Mouse (Mus musculus): Measurements from ENCODE around the gene Mettl27. TPM values are rescaled to one million over a fixed set of nuclear protein-coding genes. Genes with fewer than 3 reads are reported as not detected.

Mettl27 gene
- polyA plus RNA-seq, 1 experiment from 2014 or later, result 30.6 TPM

GRCm38 (mm10) chr5:134973081-134973480, 40.9 kb downstream of the Mettl27 start:
- Histone ChIP-seq H3K27ac (ENCODE audit: low read length) (peak overlapping the region; percentile 88), H3K4me3 (ENCODE audit: low read length) (no peak overlapping the region), H3K27me3 (ENCODE audit: control insufficient read depth, insufficient read depth, low read depth, low read length) (no peaks in the 10 kb centered on the region), H3K9me3 (ENCODE audit: control insufficient read depth, low read length) (no peaks in the 10 kb centered on the region), H3K36me3 (ENCODE audit: control insufficient read depth, insufficient read depth, low read length) (no peaks in the 10 kb centered on the region), H3K4me2 (ENCODE audit: low read depth, low read length) (no peak overlapping the region), H3K9ac (ENCODE audit: low read length) (no peak overlapping the region), H3K4me1 (replicated peaks; ENCODE audit: control insufficient read depth, insufficient read depth, low read length) (peaks cover 11% of the 10 kb centered on the region)
- ATAC-seq (ENCODE audit: low read depth), result no peak

- Histone ChIP-seq H3K36me3 (ENCODE audit: control insufficient read depth, insufficient read depth, low read length) (no peaks in the 10 kb centered on the region), H3K27ac (ENCODE audit: low read length) (peak overlapping the region; percentile 88), H3K4me1 (replicated peaks; ENCODE audit: control insufficient read depth, insufficient read depth, low read length) (peaks cover 10% of the 10 kb centered on the region), H3K9ac (ENCODE audit: low read length) (no peak overlapping the region), H3K9me3 (ENCODE audit: control insufficient read depth, low read length) (no peaks in the 10 kb centered on the region), H3K4me3 (ENCODE audit: low read length) (no peak overlapping the region), H3K4me2 (ENCODE audit: low read depth, low read length) (no peak overlapping the region), H3K27me3 (ENCODE audit: control insufficient read depth, insufficient read depth, low read depth, low read length) (no peaks in the 10 kb centered on the region)
- 67% methylated on average over 7 of the region's 7 CpGs for WGBS
- peak; percentile 41 for ATAC-seq (ENCODE audit: low read depth)
Observed at GRCm38 (mm10) chr5:134973526-134973925, 41.4 kb downstream of the Mettl27 start.

GRCm38 (mm10) chr5:134974294-134974693, 42.1 kb downstream of the Mettl27 start:
- Histone ChIP-seq H3K36me3 (ENCODE audit: control insufficient read depth, insufficient read depth, low read length) (no peaks in the 10 kb centered on the region), H3K4me3 (ENCODE audit: low read length) (no peak overlapping the region), H3K4me2 (ENCODE audit: low read depth, low read length) (0 out of 2 replicates have a peak overlapping the region, but pooled peaks have one; percentile 3), H3K27ac (ENCODE audit: low read length) (peak overlapping the region; percentile 88), H3K9me3 (ENCODE audit: control insufficient read depth, low read length) (no peaks in the 10 kb centered on the region), H3K4me1 (replicated peaks; ENCODE audit: control insufficient read depth, insufficient read depth, low read length) (peaks cover 9% of the 10 kb centered on the region), H3K9ac (ENCODE audit: low read length) (no peak overlapping the region), H3K27me3 (ENCODE audit: control insufficient read depth, insufficient read depth, low read depth, low read length) (no peaks in the 10 kb centered on the region)
- peak; percentile 80 for ATAC-seq (ENCODE audit: low read depth)
- 8% methylated on average over 7 of the region's 7 CpGs for WGBS

- H3K4me1 ChIP-seq (replicated peaks; ENCODE audit: control insufficient read depth, insufficient read depth, low read length), result peaks cover 9% of the 10 kb centered on the region
- 38% methylated on average over 2 of the region's 2 CpGs for WGBS
- no peak overlapping the region for H3K9ac ChIP-seq (ENCODE audit: low read length)
- H3K27me3 ChIP-seq (ENCODE audit: control insufficient read depth, insufficient read depth, low read depth, low read length), result no peaks in the 10 kb centered on the region
- H3K9me3 ChIP-seq (ENCODE audit: control insufficient read depth, low read length), result no peaks in the 10 kb centered on the region
- H3K36me3 ChIP-seq (ENCODE audit: control insufficient read depth, insufficient read depth, low read length), result no peaks in the 10 kb centered on the region
- ATAC-seq (ENCODE audit: low read depth), result no peak
- peak overlapping the region; percentile 88 for H3K27ac ChIP-seq (ENCODE audit: low read length)
- no peak overlapping the region for H3K4me3 ChIP-seq (ENCODE audit: low read length)
- H3K4me2 ChIP-seq (ENCODE audit: low read depth, low read length), result no peak overlapping the region
Observed at GRCm38 (mm10) chr5:134974921-134975320, 42.8 kb downstream of the Mettl27 start.

GRCm38 (mm10) chr5:134976164-134976563, 44.0 kb downstream of the Mettl27 start:
- no peak overlapping the region for H3K4me2 ChIP-seq (ENCODE audit: low read depth, low read length)
- no peaks in the 10 kb centered on the region for H3K36me3 ChIP-seq (ENCODE audit: control insufficient read depth, insufficient read depth, low read length)
- no peak overlapping the region for H3K4me3 ChIP-seq (ENCODE audit: low read length)
- WGBS, result 76% methylated on average over 2 of the region's 2 CpGs
- H3K4me1 ChIP-seq (replicated peaks; ENCODE audit: control insufficient read depth, insufficient read depth, low read length), result peaks cover 9% of the 10 kb centered on the region
- H3K9ac ChIP-seq (ENCODE audit: low read length), result no peak overlapping the region
- H3K27ac ChIP-seq (ENCODE audit: low read length), result no peak overlapping the region
- no peak for ATAC-seq (ENCODE audit: low read depth)
- no peaks in the 10 kb centered on the region for H3K9me3 ChIP-seq (ENCODE audit: control insufficient read depth, low read length)
- H3K27me3 ChIP-seq (ENCODE audit: control insufficient read depth, insufficient read depth, low read depth, low read length), result no peaks in the 10 kb centered on the region

GRCm38 (mm10) chr5:134976577-134977250, 44.5 kb downstream of the Mettl27 start:
- Histone ChIP-seq H3K9ac (ENCODE audit: low read length) (no peak overlapping the region), H3K9me3 (ENCODE audit: control insufficient read depth, low read length) (no peaks in the 10 kb centered on the region), H3K36me3 (ENCODE audit: control insufficient read depth, insufficient read depth, low read length) (no peaks in the 10 kb centered on the region), H3K4me3 (ENCODE audit: low read length) (no peak overlapping the region), H3K4me2 (ENCODE audit: low read depth, low read length) (no peak overlapping the region), H3K27ac (ENCODE audit: low read length) (no peak overlapping the region), H3K4me1 (replicated peaks; ENCODE audit: control insufficient read depth, insufficient read depth, low read length) (peaks cover 9% of the 10 kb centered on the region), H3K27me3 (ENCODE audit: control insufficient read depth, insufficient read depth, low read depth, low read length) (no peaks in the 10 kb centered on the region)
- ATAC-seq (ENCODE audit: low read depth), result no peak
- 79% methylated on average over 14 of the region's 14 CpGs for WGBS

GRCm38 (mm10) chr5:134977837-134978236, 45.7 kb downstream of the Mettl27 start:
- ATAC-seq (ENCODE audit: low read depth), result no peak
- peaks cover 6% of the 10 kb centered on the region for H3K4me1 ChIP-seq (replicated peaks; ENCODE audit: control insufficient read depth, insufficient read depth, low read length)
- no peaks in the 10 kb centered on the region for H3K27me3 ChIP-seq (ENCODE audit: control insufficient read depth, insufficient read depth, low read depth, low read length)
- no peak overlapping the region for H3K4me2 ChIP-seq (ENCODE audit: low read depth, low read length)
- 67% methylated on average over 4 of the region's 4 CpGs for WGBS
- H3K9me3 ChIP-seq (ENCODE audit: control insufficient read depth, low read length), result no peaks in the 10 kb centered on the region
- H3K36me3 ChIP-seq (ENCODE audit: control insufficient read depth, insufficient read depth, low read length), result no peaks in the 10 kb centered on the region
- no peak overlapping the region for H3K9ac ChIP-seq (ENCODE audit: low read length)
- no peak overlapping the region for H3K4me3 ChIP-seq (ENCODE audit: low read length)
- no peak overlapping the region for H3K27ac ChIP-seq (ENCODE audit: low read length)

- ATAC-seq (ENCODE audit: low read depth), result no peak
- no peak overlapping the region for H3K27ac ChIP-seq (ENCODE audit: low read length)
- 54% methylated on average over 10 of the region's 10 CpGs for WGBS
- no peak overlapping the region for H3K4me2 ChIP-seq (ENCODE audit: low read depth, low read length)
- H3K27me3 ChIP-seq (ENCODE audit: control insufficient read depth, insufficient read depth, low read depth, low read length), result peaks cover 16% of the 10 kb centered on the region
- no peaks in the 10 kb centered on the region for H3K9me3 ChIP-seq (ENCODE audit: control insufficient read depth, low read length)
- no peaks in the 10 kb centered on the region for H3K36me3 ChIP-seq (ENCODE audit: control insufficient read depth, insufficient read depth, low read length)
- H3K4me1 ChIP-seq (replicated peaks; ENCODE audit: control insufficient read depth, insufficient read depth, low read length), result peaks cover 12% of the 10 kb centered on the region
- H3K9ac ChIP-seq (ENCODE audit: low read length), result no peak overlapping the region
- H3K4me3 ChIP-seq (ENCODE audit: low read length), result no peak overlapping the region
Observed at GRCm38 (mm10) chr5:134981149-134981548, 49.0 kb downstream of the Mettl27 start.

- Histone ChIP-seq H3K27me3 (ENCODE audit: control insufficient read depth, insufficient read depth, low read depth, low read length) (peaks cover 35% of the 10 kb centered on the region), H3K4me1 (replicated peaks; ENCODE audit: control insufficient read depth, insufficient read depth, low read length) (peaks cover 12% of the 10 kb centered on the region), H3K27ac (ENCODE audit: low read length) (no peak overlapping the region), H3K4me3 (ENCODE audit: low read length) (no peak overlapping the region), H3K4me2 (ENCODE audit: low read depth, low read length) (no peak overlapping the region), H3K9me3 (ENCODE audit: control insufficient read depth, low read length) (no peaks in the 10 kb centered on the region), H3K9ac (ENCODE audit: low read length) (no peak overlapping the region), H3K36me3 (ENCODE audit: control insufficient read depth, insufficient read depth, low read length) (no peaks in the 10 kb centered on the region)
- no peak for ATAC-seq (ENCODE audit: low read depth)
- WGBS, result 80% methylated on average over 1 of the region's 1 CpGs
Observed at GRCm38 (mm10) chr5:134983111-134983510, 50.9 kb downstream of the Mettl27 start.

Data from lung, embryonic 16.5 days (tissue).